Comparison of ENCODE assay signal across 24 mouse cellular contexts in the genomic region with DNA sequence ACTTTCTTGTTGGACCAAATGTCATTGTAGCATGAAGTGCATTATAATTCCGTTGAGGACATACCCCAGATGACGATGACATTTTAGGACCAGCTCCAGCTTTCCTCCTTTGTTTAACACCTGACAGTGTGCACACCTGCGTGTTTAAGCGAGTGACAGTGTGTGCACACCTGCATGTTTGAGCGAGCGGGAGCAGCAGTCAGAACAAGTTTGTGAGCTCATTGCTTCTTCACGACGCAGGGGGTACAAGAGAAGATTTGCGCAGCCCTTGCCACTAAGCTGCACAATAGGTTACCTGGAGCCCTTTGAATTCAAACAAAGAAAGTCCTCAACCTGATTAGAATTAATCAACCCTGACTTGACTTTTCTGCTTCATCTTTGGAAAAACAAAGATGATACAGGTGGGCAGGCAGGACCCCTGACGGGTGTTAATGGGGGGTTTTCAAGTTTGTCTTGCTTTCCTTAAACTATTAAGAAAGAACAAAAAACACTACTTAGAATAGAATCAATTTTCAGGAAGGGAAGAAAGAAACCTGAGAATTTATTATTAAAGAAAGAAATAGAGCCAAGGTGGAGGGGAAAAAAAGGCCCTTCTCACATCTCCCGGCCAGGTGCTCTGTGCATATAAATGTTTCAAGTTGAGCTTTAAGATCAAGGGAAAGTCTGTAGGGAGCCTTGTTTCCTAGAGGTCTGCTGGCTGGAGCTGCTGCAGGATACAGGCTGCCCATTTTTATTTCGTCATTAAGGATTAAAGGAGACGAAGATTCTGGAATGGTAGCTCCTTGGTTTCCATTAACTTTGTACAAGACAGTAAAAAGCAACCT.
DNase-seq lines count a peak whose midpoint lies in the region; ATAC-seq and TF ChIP-seq lines count a peak whose summit lies in the region.
"Had no signal": no experiment of that assay in that cellular context is flagged by ENCODE, and none has a peak within 500 bp of the region (broad histone marks: within the 10 kb centered on the region; RNA-seq: fewer than 3 reads in every experiment).

No protein-coding gene starts in this region.

- no peak overlapping the region for H3K4me3 ChIP-seq in embryonic facial prominence, embryonic 14.5 days (ENCODE audit: low read depth, low read length)
- no peak overlapping the region for H3K4me3 ChIP-seq in embryonic facial prominence, embryonic 10.5 days
- peak overlapping the region; percentile 75 for H3K4me3 ChIP-seq in E14TG2a.4 (replicated peaks; ENCODE audit: low read length)
- no peak overlapping the region for H3K4me3 ChIP-seq in limb, embryonic 12.5 days (replicated peaks)
- H3K4me3 ChIP-seq: embryonic facial prominence, embryonic 12.5 days; forebrain, embryonic 12.5 days; heart, embryonic 13.5 days; hindbrain, embryonic 12.5 days; intestine, embryonic 15.5 days had no signal

- 0 out of 2 replicates have a peak, but pooled peaks cover 6% of the 10 kb centered on the region for H3K4me1 ChIP-seq in embryonic facial prominence, embryonic 14.5 days (ENCODE audit: control insufficient read depth, insufficient read depth, low read length)
- peaks cover 10% of the 10 kb centered on the region for H3K4me1 ChIP-seq in embryonic facial prominence, embryonic 10.5 days
- peaks cover 87% of the 10 kb centered on the region for H3K4me1 ChIP-seq in E14TG2a.4 (replicated peaks; ENCODE audit: low read depth, low read length)
- H3K4me1 ChIP-seq in limb, embryonic 12.5 days (replicated peaks), result peaks cover 31% of the 10 kb centered on the region
- H3K4me1 ChIP-seq: hindbrain, embryonic 12.5 days; intestine, embryonic 15.5 days had no signal

- peak; percentile 69; the same call in 1 of the 2 replicates for ATAC-seq in embryonic facial prominence, embryonic 14.5 days (ENCODE audit: low read depth)
- ATAC-seq in limb, embryonic 12.5 days (ENCODE audit: insufficient number of reproducible peaks, insufficient read depth, low FRiP score, low TSS enrichment, low read depth), result no peak
- no peak for ATAC-seq in inflammation-experienced regulatory T-cells, adult 6 months
- ATAC-seq: CD4-positive, CD25-positive, alpha-beta regulatory T cell, adult 4 months; forebrain, postnatal 0 days; hindbrain, embryonic 16.5 days; intestine, embryonic 15.5 days had no signal

- H3K27ac ChIP-seq in embryonic facial prominence, embryonic 14.5 days (replicated peaks; ENCODE audit: low read depth, low read length), result no peak overlapping the region
- H3K27ac ChIP-seq in embryonic facial prominence, embryonic 10.5 days (replicated peaks), result no peak overlapping the region
- no peak overlapping the region for H3K27ac ChIP-seq in limb, embryonic 12.5 days
- H3K27ac ChIP-seq: embryonic facial prominence, embryonic 12.5 days; forebrain, embryonic 12.5 days; heart, embryonic 13.5 days; hindbrain, embryonic 12.5 days; intestine, embryonic 15.5 days had no signal

- DNase-seq in embryonic facial prominence, embryonic 14.5 days (ENCODE audit: low spot score), result peak; percentile 56
- no peak for DNase-seq in embryonic facial prominence, embryonic 10.5 days (ENCODE audit: low spot score)
- peak; percentile 80 for DNase-seq in R1 (ENCODE audit: low read depth, low spot score)
- no peak for DNase-seq in adrenal gland, postnatal 10 days
- DNase-seq: adrenal gland, adult 8-10 months; B cell, adult 2 months; cerebellum, adult 11 months; cerebellum, adult 8-10 months; cerebellum, postnatal 14 days; embryo, embryonic 11 days; forebrain, postnatal 0 days; gastrocnemius, postnatal 14 days; heart, postnatal 36 days had no signal

- H3K27me3 ChIP-seq in embryonic facial prominence, embryonic 14.5 days (replicated peaks; ENCODE audit: control insufficient read depth, insufficient read depth, low read length), result peaks cover 10% of the 10 kb centered on the region; the same call in 1 of the 2 replicates
- H3K27me3 ChIP-seq in embryonic facial prominence, embryonic 10.5 days (replicated peaks; ENCODE audit: low read depth, poor library complexity, severe bottlenecking), result peaks cover 57% of the 10 kb centered on the region
- H3K27me3 ChIP-seq in E14TG2a.4 (ENCODE audit: insufficient read depth, low read length), result no peaks in the 10 kb centered on the region
- peaks cover 12% of the 10 kb centered on the region; the same call in 1 of the 2 replicates for H3K27me3 ChIP-seq in limb, embryonic 12.5 days
- H3K27me3 ChIP-seq: intestine, embryonic 15.5 days had no signal

- WGBS in embryonic facial prominence, embryonic 14.5 days, result 20% methylated on average over 13 of the region's 13 CpGs
- WGBS in embryonic facial prominence, embryonic 10.5 days, result 19% methylated on average over 13 of the region's 13 CpGs
- WGBS in limb, embryonic 12.5 days, result 13% methylated on average over 13 of the region's 13 CpGs

- H3K9me3 ChIP-seq in embryonic facial prominence, embryonic 14.5 days (ENCODE audit: control insufficient read depth, low read length), result no peaks in the 10 kb centered on the region
- no peaks in the 10 kb centered on the region for H3K9me3 ChIP-seq in embryonic facial prominence, embryonic 10.5 days
- no peaks in the 10 kb centered on the region for H3K9me3 ChIP-seq in E14TG2a.4 (ENCODE audit: low read length)
- no peaks in the 10 kb centered on the region for H3K9me3 ChIP-seq in limb, embryonic 12.5 days
- H3K9me3 ChIP-seq: embryonic facial prominence, embryonic 12.5 days; forebrain, embryonic 12.5 days; G1E; heart, embryonic 13.5 days; hindbrain, embryonic 12.5 days; intestine, embryonic 15.5 days had no signal

- no peak overlapping the region for H3K4me2 ChIP-seq in embryonic facial prominence, embryonic 14.5 days (ENCODE audit: low read depth, low read length)
- H3K4me2 ChIP-seq in limb, embryonic 12.5 days, result 0 out of 2 replicates have a peak overlapping the region, but pooled peaks have one; percentile 4
- H3K4me2 ChIP-seq: embryonic facial prominence, embryonic 12.5 days; forebrain, embryonic 12.5 days; heart, embryonic 13.5 days; hindbrain, embryonic 12.5 days; intestine, embryonic 15.5 days had no signal

- H3K9ac ChIP-seq in embryonic facial prominence, embryonic 14.5 days (ENCODE audit: low read depth, low read length), result no peak overlapping the region
- no peak overlapping the region for H3K9ac ChIP-seq in limb, embryonic 12.5 days (replicated peaks)
- H3K9ac ChIP-seq: embryonic facial prominence, embryonic 12.5 days; forebrain, embryonic 12.5 days; forebrain, postnatal 0 days; heart, embryonic 13.5 days; hindbrain, embryonic 12.5 days; intestine, embryonic 15.5 days had no signal

- TF ChIP-seq CTCF in E14TG2a.4 (conservative IDR thresholded peaks at IDR 0.05; ENCODE audit: low read length), result no peak

- H3K36me3 ChIP-seq in embryonic facial prominence, embryonic 14.5 days (ENCODE audit: control insufficient read depth, insufficient read depth, low read length), result no peaks in the 10 kb centered on the region
- H3K36me3 ChIP-seq in embryonic facial prominence, embryonic 10.5 days (replicated peaks), result no peaks in the 10 kb centered on the region
- H3K36me3 ChIP-seq in E14TG2a.4 (ENCODE audit: insufficient read depth, low read length), result peaks cover 26% of the 10 kb centered on the region
- H3K36me3 ChIP-seq in limb, embryonic 12.5 days, result no peaks in the 10 kb centered on the region
- H3K36me3 ChIP-seq: embryonic facial prominence, embryonic 12.5 days; forebrain, embryonic 12.5 days; G1E; heart, embryonic 13.5 days; hindbrain, embryonic 12.5 days; intestine, embryonic 15.5 days had no signal

Comparison
In these comparisons a context has a peak if more than half of its experiments do, and no peak if none do; other contexts are left out.
1. DNase-seq: peak in embryonic facial prominence, embryonic 14.5 days (single experiment) and R1 (single experiment); none in embryonic facial prominence, embryonic 10.5 days (single experiment) and adrenal gland, postnatal 10 days (single experiment).